Mouse (Mus musculus): Measurements from ENCODE around the gene Gm8020. TPM values are rescaled to one million over a fixed set of nuclear protein-coding genes. Genes with fewer than 3 reads are reported as not detected.
"Not testable (repeated sequence)": the region's sequence is repeated elsewhere in the genome, so short reads cannot be mapped to it uniquely, and the experiment has no call there.

Gm8020 gene
- not detected for polyA plus RNA-seq (2021)

GRCm38 (mm10) chr14:42502249-42502648, at the start of gene Gm8020:
Gene Gm8020 (minus strand): TSS chr14:42502349.
- in situ Hi-C loops (cut with MboI; ENCODE audit: low pct_unique_long_range_greater_than_20kb); H3K27me3 ChIP-seq; DNase-seq (ENCODE audit: low read depth, low spot score); CTCF ChIA-PET; POLR2A ChIA-PET; ATAC-seq: not testable (repeated sequence)

DNA sequence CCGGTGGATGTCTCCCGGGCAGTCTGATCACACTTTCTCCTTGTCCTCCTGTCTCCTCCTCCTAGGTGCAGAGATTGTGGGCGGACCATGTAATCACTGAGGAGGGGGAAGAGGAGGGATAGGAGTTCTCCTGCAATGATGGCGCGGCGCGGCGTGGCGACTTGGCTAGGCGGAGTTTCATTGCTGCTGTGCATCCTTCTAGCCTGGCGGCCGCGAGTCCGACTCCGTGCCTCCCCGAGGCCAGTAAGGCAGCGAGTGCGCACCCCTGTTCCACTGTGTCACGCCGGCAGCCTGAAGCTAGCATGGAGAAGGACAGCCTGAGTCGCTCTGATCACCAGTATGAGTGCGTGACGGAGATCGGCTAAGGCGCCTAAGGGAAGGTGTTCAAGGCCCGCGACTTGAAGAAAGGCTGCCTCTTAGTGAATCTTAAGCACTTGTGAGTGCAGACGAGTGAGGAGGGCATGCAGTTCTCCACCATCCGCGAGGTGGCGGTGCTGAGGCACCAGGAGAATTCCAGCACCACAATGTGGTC, 41.1 kb upstream of the Gm8020 start:
- H3K27me3 ChIP-seq; DNase-seq (ENCODE audit: low read depth, low spot score); in situ Hi-C loops (cut with MboI; ENCODE audit: low pct_unique_long_range_greater_than_20kb); POLR2A ChIA-PET; CTCF ChIA-PET; ATAC-seq: not testable (repeated sequence)

- in situ Hi-C loops (cut with MboI; ENCODE audit: low pct_unique_long_range_greater_than_20kb); H3K27me3 ChIP-seq; ATAC-seq; DNase-seq (ENCODE audit: low read depth, low spot score); POLR2A ChIA-PET; CTCF ChIA-PET: not testable (repeated sequence)
These were observed 40.4 kb upstream of the Gm8020 start for GRCm38 (mm10) chr14:42542316-42543169.

DNA sequence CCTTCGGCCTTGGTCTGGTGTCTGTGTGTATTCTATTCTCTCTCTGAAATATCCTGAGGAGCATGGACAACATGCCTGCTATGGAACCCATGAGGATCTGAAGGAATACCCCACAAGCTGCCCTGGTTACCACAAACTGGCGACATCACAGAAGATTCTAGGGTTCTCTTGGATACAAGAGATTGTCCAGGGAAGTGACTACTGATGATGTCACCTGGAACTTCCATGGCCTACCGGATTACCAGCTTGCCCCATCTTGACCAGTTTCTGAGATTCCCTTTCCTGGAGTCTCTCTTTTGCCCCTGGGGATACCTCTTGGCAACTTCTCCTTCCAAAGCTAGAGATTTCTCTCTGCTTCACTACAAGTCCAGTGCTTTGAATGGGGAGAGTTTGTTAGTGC, 22.0 kb upstream of the Gm8020 start, which contains the start of gene Gm8024:
TSS of gene Gm8024 (minus strand) at position 101 of the 400 bp plus-strand sequence.
- H3K27me3 ChIP-seq; CTCF ChIA-PET; DNase-seq (ENCODE audit: low read depth, low spot score); POLR2A ChIA-PET; ATAC-seq; in situ Hi-C loops (cut with MboI; ENCODE audit: low pct_unique_long_range_greater_than_20kb): not testable (repeated sequence)

DNA sequence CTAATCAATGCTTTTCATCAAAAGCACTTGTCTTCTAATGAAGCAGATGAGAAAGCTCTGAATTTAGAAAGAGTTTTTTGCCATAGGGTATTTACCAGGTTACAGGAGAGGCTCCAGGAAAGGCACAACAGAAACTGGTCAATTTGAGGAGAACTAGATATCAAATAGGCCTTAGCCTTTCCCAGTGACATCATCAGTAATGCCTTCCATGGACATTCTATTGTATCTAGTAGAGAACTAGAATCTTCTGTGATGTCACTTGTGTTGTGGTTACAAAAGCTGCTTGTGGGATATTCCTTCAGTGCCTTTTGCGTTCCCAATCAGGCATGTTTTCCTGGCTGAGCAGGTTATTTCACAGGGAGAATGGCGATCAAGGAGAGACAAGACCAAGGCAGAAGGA, 38.6 kb downstream of the Gm8020 start, which contains the start of gene Gm8011:
TSS of gene Gm8011 (plus strand) at position 301 of the 400 bp plus-strand sequence.
- CTCF ChIA-PET; H3K27me3 ChIP-seq; in situ Hi-C loops (cut with MboI; ENCODE audit: low pct_unique_long_range_greater_than_20kb); ATAC-seq; DNase-seq (ENCODE audit: low read depth, low spot score); POLR2A ChIA-PET: not testable (repeated sequence)

Other genes starting within 250 kb of the Gm8020 start
- gene Gm17026, start 242.3 kb downstream of the Gm8020 start, polyA plus RNA-seq (2021): not detected
- gene Gm9611, start 205.0 kb downstream of the Gm8020 start, polyA plus RNA-seq (2021): not detected
- not detected for gene Gm7995, start 192.1 kb downstream of the Gm8020 start, polyA plus RNA-seq (2021)
- not detected for gene Gm8005, start 62.7 kb downstream of the Gm8020 start, polyA plus RNA-seq (2021)
- not detected for gene Gm8011, start 38.5 kb downstream of the Gm8020 start, polyA plus RNA-seq (2021)
- gene Gm8024, start 21.9 kb upstream of the Gm8020 start, polyA plus RNA-seq (2021): not detected
- gene Gm17124, start 97.5 kb upstream of the Gm8020 start, polyA plus RNA-seq (2021): not detected
- not detected for gene Gm3633, start 139.6 kb upstream of the Gm8020 start, polyA plus RNA-seq (2021)
- gene Gm10378, start 153.6 kb upstream of the Gm8020 start, polyA plus RNA-seq (2021): not detected

Measured in Patski (cell line).